In genomic region chr9:60616359-60616758, GRCm38 (mm10) we compare ENCODE assay signal across 18 mouse cellular contexts.
DNase-seq lines count a peak whose midpoint lies in the region; ATAC-seq and TF ChIP-seq lines count a peak whose summit lies in the region.
"Had no signal": no experiment of that assay in that cellular context is flagged by ENCODE, and none has a peak within 500 bp of the region (broad histone marks: within the 10 kb centered on the region; RNA-seq: fewer than 3 reads in every experiment).

No protein-coding gene starts in this region.

- intact Hi-C loops in heart, postnatal 36 days (cut with DNase I): no loop called here

- peak; percentile 85 for DNase-seq in heart, adult 11 months
- DNase-seq in heart, adult 9 months (ENCODE audit: low spot score in 2 of 2): no peak
- no peak for DNase-seq in heart, postnatal 36 days
- no peak for DNase-seq in lung, postnatal 10 days
- no peak for DNase-seq in stomach, postnatal 0 days (ENCODE audit: low spot score)
- DNase-seq: cerebellum, adult 8-10 months; kidney, adult 8-10 months; spleen, adult 18-20 months; thymus, adult 2 months had no signal

- no peak for ATAC-seq in heart, embryonic 16.5 days (replicated peaks; ENCODE audit: extremely low read depth, insufficient read depth, low FRiP score)
- ATAC-seq in lung, embryonic 16.5 days (ENCODE audit: low read depth): no peak
- no peak for ATAC-seq in stomach, postnatal 0 days (ENCODE audit: low FRiP score, low TSS enrichment)
- no peak for ATAC-seq in forebrain, embryonic 16.5 days
- ATAC-seq: liver, embryonic 12.5 days had no signal

- H3K36me3 ChIP-seq in heart, embryonic 16.5 days (ENCODE audit: control insufficient read depth, insufficient read depth): no peaks in the 10 kb centered on the region
- H3K36me3 ChIP-seq in lung, embryonic 16.5 days (ENCODE audit: control insufficient read depth, insufficient read depth, low read length): no peaks in the 10 kb centered on the region
- no peaks in the 10 kb centered on the region for H3K36me3 ChIP-seq in stomach, postnatal 0 days (ENCODE audit: control insufficient read depth, insufficient read depth, low read length)
- peaks cover 13% of the 10 kb centered on the region for H3K36me3 ChIP-seq in forebrain, embryonic 16.5 days (ENCODE audit: control insufficient read depth, insufficient read depth)
- H3K36me3 ChIP-seq: liver, embryonic 12.5 days had no signal

- TF ChIP-seq EP300 in stomach, postnatal 0 days (optimal IDR thresholded peaks at IDR 0.05): no peak

- H3K27me3 ChIP-seq in heart, embryonic 16.5 days (ENCODE audit: control insufficient read depth, insufficient read depth, low read length): no peaks in the 10 kb centered on the region
- no peaks in the 10 kb centered on the region for H3K27me3 ChIP-seq in lung, embryonic 16.5 days (ENCODE audit: control insufficient read depth, insufficient read depth, low read depth, low read length)
- H3K27me3 ChIP-seq in stomach, postnatal 0 days (ENCODE audit: control insufficient read depth, insufficient read depth, low read length): no peaks in the 10 kb centered on the region
- H3K27me3 ChIP-seq in forebrain, embryonic 16.5 days (replicated peaks; ENCODE audit: control insufficient read depth, insufficient read depth, low read length): no peaks in the 10 kb centered on the region
- H3K27me3 ChIP-seq: forebrain, embryonic 12.5 days; limb, embryonic 12.5 days; liver, embryonic 12.5 days; neural tube, embryonic 15.5 days had no signal

- H3K4me3 ChIP-seq in heart, embryonic 16.5 days (ENCODE audit: low read length): peak overlapping the region; percentile 16; the same call in 1 of the 2 replicates
- no peak overlapping the region for H3K4me3 ChIP-seq in lung, embryonic 16.5 days (ENCODE audit: low read length)
- H3K4me3 ChIP-seq in stomach, postnatal 0 days (ENCODE audit: low read depth, low read length): no peak overlapping the region
- no peak overlapping the region for H3K4me3 ChIP-seq in forebrain, embryonic 16.5 days (replicated peaks; ENCODE audit: low read length)
- H3K4me3 ChIP-seq: forebrain, embryonic 12.5 days; limb, embryonic 12.5 days; liver, embryonic 12.5 days; myocyte; neural tube, embryonic 15.5 days had no signal

- peak overlapping the region; percentile 51 for H3K4me2 ChIP-seq in heart, embryonic 16.5 days (ENCODE audit: low read depth, low read length)
- H3K4me2 ChIP-seq in lung, embryonic 16.5 days (ENCODE audit: low read depth, low read length): no peak overlapping the region
- 0 out of 2 replicates have a peak overlapping the region, but pooled peaks have one; percentile 21 for H3K4me2 ChIP-seq in stomach, postnatal 0 days (replicated peaks; ENCODE audit: low read depth)
- H3K4me2 ChIP-seq in forebrain, embryonic 16.5 days (ENCODE audit: low read length): no peak overlapping the region
- H3K4me2 ChIP-seq: forebrain, embryonic 12.5 days; limb, embryonic 12.5 days; liver, embryonic 12.5 days; lung, embryonic 14.5 days; neural tube, embryonic 15.5 days had no signal

- TF ChIP-seq CTCF in stomach, postnatal 0 days (IDR thresholded peaks at IDR 0.05; ENCODE audit: low read depth): no peak

- 29% methylated on average over 7 of the region's 7 CpGs for whole genome bisulfite sequencing in heart, embryonic 16.5 days
- 44% methylated on average over 7 of the region's 7 CpGs for WGBS in lung, embryonic 16.5 days
- 24% methylated on average over 7 of the region's 7 CpGs for WGBS in stomach, postnatal 0 days
- WGBS in forebrain, embryonic 16.5 days: 74% methylated on average over 7 of the region's 7 CpGs

- peaks cover 8% of the 10 kb centered on the region for H3K4me1 ChIP-seq in heart, embryonic 16.5 days (ENCODE audit: control insufficient read depth, insufficient read depth, low read length)
- H3K4me1 ChIP-seq in lung, embryonic 16.5 days (replicated peaks; ENCODE audit: control insufficient read depth, insufficient read depth, low read length): peaks cover 11% of the 10 kb centered on the region
- H3K4me1 ChIP-seq in stomach, postnatal 0 days (replicated peaks; ENCODE audit: control insufficient read depth, insufficient read depth): no peaks in the 10 kb centered on the region
- no peaks in the 10 kb centered on the region; the same call in 1 of the 2 replicates for H3K4me1 ChIP-seq in forebrain, embryonic 16.5 days (replicated peaks; ENCODE audit: control insufficient read depth, insufficient read depth, low read length)
- H3K4me1 ChIP-seq: forebrain, embryonic 12.5 days; limb, embryonic 12.5 days; liver, embryonic 12.5 days had no signal

- H3K9me3 ChIP-seq in heart, embryonic 16.5 days (replicated peaks; ENCODE audit: control insufficient read depth, low read length): no peaks in the 10 kb centered on the region
- H3K9me3 ChIP-seq in lung, embryonic 16.5 days (ENCODE audit: control insufficient read depth, low read length): no peaks in the 10 kb centered on the region
- no peaks in the 10 kb centered on the region for H3K9me3 ChIP-seq in stomach, postnatal 0 days (ENCODE audit: control insufficient read depth, low read length)
- H3K9me3 ChIP-seq in forebrain, embryonic 16.5 days (ENCODE audit: control insufficient read depth, low read length): no peaks in the 10 kb centered on the region
- H3K9me3 ChIP-seq: forebrain, embryonic 12.5 days; limb, embryonic 12.5 days; liver, embryonic 12.5 days; neural tube, embryonic 15.5 days had no signal

- peak overlapping the region; percentile 58; the same call in 1 of the 2 replicates for H3K9ac ChIP-seq in heart, embryonic 16.5 days (ENCODE audit: low read length)
- H3K9ac ChIP-seq in lung, embryonic 16.5 days (ENCODE audit: low read length): no peak overlapping the region
- no peak overlapping the region for H3K9ac ChIP-seq in stomach, postnatal 0 days (ENCODE audit: low read length)
- no peak overlapping the region for H3K9ac ChIP-seq in forebrain, embryonic 16.5 days (replicated peaks; ENCODE audit: low read depth, low read length)
- H3K9ac ChIP-seq: forebrain, embryonic 12.5 days; limb, embryonic 12.5 days; liver, embryonic 12.5 days; lung, embryonic 14.5 days; neural tube, embryonic 15.5 days had no signal

- peak overlapping the region; percentile 58 for H3K27ac ChIP-seq in heart, embryonic 16.5 days (ENCODE audit: low read length)
- peak overlapping the region; percentile 36; the same call in 1 of the 2 replicates for H3K27ac ChIP-seq in lung, embryonic 16.5 days (ENCODE audit: low read length)
- H3K27ac ChIP-seq in stomach, postnatal 0 days (replicated peaks): no peak overlapping the region
- H3K27ac ChIP-seq in forebrain, embryonic 16.5 days (ENCODE audit: low read length): no peak overlapping the region
- H3K27ac ChIP-seq: forebrain, embryonic 12.5 days; liver, embryonic 12.5 days had no signal

Comparison
In these comparisons a context has a peak if more than half of its experiments do, and no peak if none do; other contexts are left out.
1. H3K27ac ChIP-seq: peak in heart, embryonic 16.5 days (single experiment) and lung, embryonic 16.5 days (single experiment); none in stomach, postnatal 0 days (single experiment) and forebrain, embryonic 16.5 days (single experiment).
2. H3K4me2 ChIP-seq: peak in heart, embryonic 16.5 days (single experiment) and stomach, postnatal 0 days (single experiment); none in lung, embryonic 16.5 days (single experiment) and forebrain, embryonic 16.5 days (single experiment).